Mouse (Mus musculus): ENCODE measurements around the gene Smyd2. TPM values are rescaled to one million over a fixed set of nuclear protein-coding genes. Genes with fewer than 3 reads are reported as not detected.

Gene Smyd2
- total RNA-seq, 4 experiments from 2014 or later: 87.4 to 105 (median 91.9) TPM

DNA sequence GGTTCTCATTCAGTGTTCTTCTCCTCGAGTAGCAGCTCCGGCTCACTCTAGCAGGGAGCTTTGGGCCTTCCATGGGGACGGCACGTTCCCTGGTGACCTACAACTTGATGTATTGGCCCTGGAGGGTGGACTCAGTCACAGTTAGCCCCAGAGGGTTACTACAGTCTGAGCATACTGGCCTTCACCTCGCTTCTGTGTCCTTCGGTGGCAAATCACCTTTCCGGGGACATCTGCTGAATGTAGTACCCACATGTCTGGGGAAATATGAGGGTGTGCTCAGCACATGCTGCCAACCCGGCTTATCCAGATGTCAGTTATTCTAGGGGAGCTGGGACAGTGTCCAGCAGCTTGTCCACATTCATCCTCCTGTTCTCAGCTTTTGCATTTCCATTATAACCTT lies 48.6 kb downstream of the Smyd2 start:
- no peak for DNase-seq (ENCODE audit: low spot score in 2 of 2)

- no peak for DNase-seq (ENCODE audit: low spot score in 2 of 2)
These were observed 50.1 kb downstream of the Smyd2 start for GRCm38 (mm10) chr1:189872050-189872449.

- no peak for DNase-seq (ENCODE audit: low spot score in 2 of 2)
These were observed 50.5 kb downstream of the Smyd2 start for GRCm38 (mm10) chr1:189871625-189872024.

DNA sequence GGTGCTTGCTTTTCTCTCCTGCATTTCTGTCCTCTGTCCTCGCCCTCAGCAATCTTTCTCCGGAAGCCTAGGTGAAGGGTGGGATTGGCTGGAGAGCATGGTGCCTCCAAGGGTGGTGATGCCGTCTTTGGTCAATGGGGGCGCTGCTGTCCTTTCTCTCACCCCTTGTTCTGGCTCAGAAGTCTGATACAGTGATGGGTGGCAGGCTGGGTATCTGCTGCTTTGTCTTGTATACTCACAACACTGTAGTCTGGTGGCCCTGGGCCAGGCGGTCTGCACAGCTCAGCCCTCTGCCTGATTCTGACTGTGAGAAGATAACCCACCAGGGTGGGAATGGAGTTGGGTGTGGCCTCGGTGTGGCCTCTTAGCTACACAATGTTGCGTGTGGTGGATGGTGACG lies 51.6 kb downstream of the Smyd2 start:
- DNase-seq (ENCODE audit: low spot score in 2 of 2): no peak

GRCm38 (mm10) chr1:189869651-189870270 lies 52.4 kb downstream of the Smyd2 start:
- no peak for DNase-seq (ENCODE audit: low spot score in 2 of 2)

- DNase-seq (ENCODE audit: low spot score in 2 of 2): no peak
These were observed 54.1 kb downstream of the Smyd2 start for GRCm38 (mm10) chr1:189868036-189868435.

- no peak for DNase-seq (ENCODE audit: low spot score in 2 of 2)
These were observed 54.7 kb downstream of the Smyd2 start for GRCm38 (mm10) chr1:189867497-189867896.

- no peak for DNase-seq (ENCODE audit: low spot score in 2 of 2)
These were observed 55.1 kb downstream of the Smyd2 start for GRCm38 (mm10) chr1:189867034-189867433.

DNA sequence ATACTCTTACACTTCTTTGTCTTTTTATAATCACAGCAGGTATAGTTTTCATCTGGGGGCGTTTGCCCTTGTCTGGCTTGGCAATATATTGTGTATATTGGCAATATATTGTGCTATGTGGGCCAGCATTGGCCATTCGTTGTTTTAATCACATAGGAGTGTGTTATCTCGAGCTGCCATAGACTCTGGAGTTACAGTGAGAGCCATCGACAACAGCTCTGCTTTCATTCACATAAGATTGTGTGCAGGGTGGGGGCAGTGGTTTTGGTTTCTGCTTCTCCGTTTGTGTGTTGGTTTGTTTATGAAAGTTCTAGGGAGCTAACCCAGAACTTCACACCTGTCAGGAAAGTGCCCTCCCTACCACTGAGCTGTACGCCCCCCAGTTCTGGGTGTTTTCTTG lies 55.5 kb downstream of the Smyd2 start:
- no peak for DNase-seq (ENCODE audit: low spot score in 2 of 2)

GRCm38 (mm10) chr1:189864846-189865560 lies 57.2 kb downstream of the Smyd2 start:
- no peak for DNase-seq (ENCODE audit: low spot score in 2 of 2)

DNA sequence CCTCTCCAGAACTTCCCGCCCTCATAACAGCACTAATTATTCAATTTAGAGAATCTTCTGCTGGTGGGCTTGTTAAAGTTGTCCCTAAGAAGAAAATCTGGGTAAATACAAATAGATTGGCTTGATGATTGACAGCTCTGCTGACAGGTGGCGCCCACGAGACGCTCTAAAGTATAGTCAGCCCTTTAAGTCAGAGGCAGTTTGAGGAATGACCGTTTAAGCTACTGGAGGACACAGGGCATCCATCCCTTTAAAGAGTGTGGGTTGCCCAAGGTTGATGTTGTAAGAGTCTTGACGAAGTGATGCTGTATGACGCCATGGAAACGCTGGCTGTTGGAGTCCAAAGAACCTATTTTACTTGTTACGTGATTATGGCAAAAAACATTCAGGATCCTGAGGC lies 57.9 kb downstream of the Smyd2 start:
- DNase-seq (ENCODE audit: low spot score in 2 of 2): no peak

- DNase-seq (ENCODE audit: low spot score in 2 of 2): no peak
These were observed 58.4 kb downstream of the Smyd2 start for GRCm38 (mm10) chr1:189863727-189864126.

GRCm38 (mm10) chr1:189860942-189861315 lies 61.2 kb downstream of the Smyd2 start:
- DNase-seq (ENCODE audit: low spot score in 2 of 2): no peak

DNA sequence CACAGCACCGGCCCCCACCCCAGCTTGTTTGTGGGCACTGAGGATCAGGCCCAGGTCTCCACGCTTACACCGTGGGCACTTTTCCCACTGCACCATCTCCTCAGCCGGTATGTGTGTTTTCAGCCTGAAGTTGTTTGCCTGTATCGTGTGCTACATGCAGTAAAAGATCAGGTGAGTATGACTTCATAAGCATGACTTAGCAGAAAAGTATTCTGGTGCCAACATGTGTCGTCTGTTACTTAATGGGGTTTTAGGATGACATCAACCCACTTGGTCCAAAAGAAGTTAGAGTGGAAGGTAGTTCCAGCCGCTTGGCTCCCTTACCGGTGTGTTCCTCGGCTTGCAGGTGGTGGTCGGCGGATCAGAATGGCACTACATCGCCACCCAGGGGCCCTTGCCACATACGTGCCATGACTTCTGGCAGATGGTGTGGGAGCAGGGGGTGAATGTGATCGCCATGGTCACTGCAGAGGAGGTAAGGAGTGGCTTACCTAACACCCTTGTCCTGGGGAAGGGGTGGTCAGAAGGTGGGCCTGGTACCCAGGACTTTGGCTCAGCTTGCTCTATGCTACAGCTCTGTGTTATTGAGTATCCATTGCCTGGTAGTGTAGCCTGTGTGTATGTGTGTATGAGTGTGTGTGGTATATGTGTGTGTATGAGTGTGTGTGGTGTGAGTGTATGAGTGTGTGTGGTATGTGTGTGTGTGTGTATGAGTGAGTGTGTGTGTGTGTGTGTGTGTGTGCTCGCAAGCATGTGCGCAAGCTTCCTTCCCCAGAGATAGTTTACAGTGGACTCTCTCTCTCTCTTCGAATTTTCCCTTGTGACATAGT lies 61.8 kb downstream of the Smyd2 start:
- no peak for DNase-seq (ENCODE audit: low spot score in 2 of 2)

GRCm38 (mm10) chr1:189858377-189858776 lies 63.8 kb downstream of the Smyd2 start:
- no peak for DNase-seq (ENCODE audit: low spot score in 2 of 2)

DNA sequence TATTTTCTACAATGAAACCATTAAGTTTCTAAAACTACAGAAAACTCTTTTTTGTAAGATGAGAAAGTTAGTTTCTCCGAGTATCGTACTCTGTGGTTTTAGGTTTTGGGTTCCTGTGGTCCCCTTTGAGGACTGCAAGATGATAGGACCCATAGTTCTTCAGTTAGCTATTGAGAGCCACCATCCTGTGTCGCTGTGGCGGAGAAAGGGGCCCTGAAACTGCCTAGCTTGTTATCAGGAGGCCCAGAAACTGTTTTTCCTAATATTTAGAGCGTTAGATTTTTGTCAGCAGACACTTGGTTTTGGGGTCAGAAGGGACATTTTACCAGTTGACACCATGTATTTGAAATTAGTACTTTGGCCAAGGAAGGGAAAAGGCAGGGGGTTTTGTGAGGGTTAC lies 66.4 kb downstream of the Smyd2 start:
- DNase-seq (ENCODE audit: low spot score in 2 of 2): no peak

- DNase-seq (ENCODE audit: low spot score in 2 of 2): no peak
These were observed 67.5 kb downstream of the Smyd2 start for GRCm38 (mm10) chr1:189854646-189855045.

DNA sequence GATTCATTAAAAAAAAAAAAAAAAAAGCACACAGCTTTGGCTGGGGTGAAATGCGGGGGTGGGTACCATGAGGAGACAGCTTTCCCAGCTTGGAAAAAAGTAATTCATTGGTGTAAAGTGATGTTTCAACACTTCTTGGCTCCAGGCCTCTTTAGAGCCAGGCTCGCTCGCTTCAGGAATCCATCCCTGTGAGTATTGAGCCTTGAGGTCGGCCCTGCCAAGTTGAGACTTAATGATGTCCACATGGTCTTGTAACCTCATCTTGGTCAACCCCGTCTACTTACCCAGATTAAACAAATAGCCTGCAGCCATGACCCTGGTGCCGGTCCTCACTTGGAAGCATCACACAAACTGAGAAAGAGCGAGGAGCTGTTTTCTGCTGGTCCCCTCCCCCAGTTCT lies 69.7 kb downstream of the Smyd2 start:
- DNase-seq (ENCODE audit: low spot score in 2 of 2): no peak

GRCm38 (mm10) chr1:189852051-189852450 lies 70.1 kb downstream of the Smyd2 start:
- DNase-seq (ENCODE audit: low spot score in 2 of 2): no peak

DNA sequence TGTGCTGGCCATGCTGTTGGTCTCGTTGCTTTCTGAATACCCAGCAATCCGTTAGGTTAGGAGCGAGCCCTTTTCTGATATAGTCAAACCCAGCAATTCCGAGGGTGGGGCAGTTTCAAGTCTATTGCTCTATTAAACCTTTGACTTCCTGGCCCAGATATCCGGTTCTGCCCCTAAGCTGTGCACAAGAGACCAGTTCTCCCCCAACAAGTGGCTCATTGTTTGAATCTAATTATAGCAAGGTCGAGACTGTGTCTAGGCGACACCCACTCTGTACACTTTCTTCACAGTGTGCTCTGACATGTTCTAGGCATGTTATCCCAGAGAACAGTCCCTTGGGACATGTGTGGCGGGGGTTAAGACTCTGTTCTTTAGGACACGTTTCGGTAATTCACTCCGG lies 72.6 kb downstream of the Smyd2 start:
- DNase-seq (ENCODE audit: low spot score in 2 of 2): no peak

- no peak for DNase-seq (ENCODE audit: low spot score in 2 of 2)
These were observed 75.8 kb downstream of the Smyd2 start for GRCm38 (mm10) chr1:189846319-189846718.

GRCm38 (mm10) chr1:189834166-189834565 lies 88.0 kb downstream of the Smyd2 start:
- no peak for DNase-seq (ENCODE audit: low spot score in 2 of 2)

Data from left cerebral cortex, adult 8-10 months (tissue).